Mouse (Mus musculus) lung, embryonic 14.5 days (tissue): Measurements from ENCODE around the gene Myo19. TPM values are rescaled to one million over a fixed set of nuclear protein-coding genes. Genes with fewer than 3 reads are reported as not detected.

Experiments used
- ATAC-seq: fragments of 200-750 bp; cut with Nextera tagmentation; 2 replicates; pipeline ENCODE4 v1.8.0; 2017; ENCODE audit warnings: mild to moderate bottlenecking, moderate TSS enrichment, moderate library complexity; ENCODE audit not compliant: insufficient read depth
- DNase-seq: peaks from one replicate; pipeline ENCODE4 v3.0.0-alpha.2; 2015
- H3K27ac ChIP-seq: fragments of 300-500 bp; sonication (generic); 2 replicates; pipeline ENCODE4 v1.5.1; 2014; ENCODE audit warnings: low read depth, mild to moderate bottlenecking, moderate library complexity
- H3K27me3 ChIP-seq: fragments of 300-500 bp; sonication (generic); 2 replicates; pipeline ENCODE4 v1.6.1; 2014; ENCODE audit warnings: low read length, control low read depth; ENCODE audit not compliant: insufficient read depth
- H3K36me3 ChIP-seq: fragments of 300-500 bp; sonication (generic); 2 replicates; pipeline ENCODE4 v1.6.1; 2014; ENCODE audit warnings: control low read depth; ENCODE audit not compliant: insufficient read depth
- H3K4me1 ChIP-seq: fragments of 300-500 bp; sonication (generic); 2 replicates; pipeline ENCODE4 v1.6.1; 2014; ENCODE audit warnings: antibody characterized with exemption, control low read depth; ENCODE audit not compliant: insufficient read depth
- H3K4me2 ChIP-seq: fragments of 300-500 bp; sonication (generic); 2 replicates; pipeline ENCODE4 v1.6.1; 2014; ENCODE audit warnings: mild to moderate bottlenecking
- H3K4me3 ChIP-seq: fragments of 300-500 bp; sonication (generic); 2 replicates; pipeline ENCODE4 v1.5.1; 2014; ENCODE audit warnings: low read depth, low read length
- H3K9ac ChIP-seq: fragments of 300-500 bp; sonication (generic); 2 replicates; pipeline ENCODE4 v1.6.1; 2014
- H3K9me3 ChIP-seq: fragments of 300-500 bp; sonication (generic); 2 replicates; pipeline ENCODE4 v1.6.1; 2016; ENCODE audit warnings: low read depth, low read length, control low read depth
- CTCF ChIP-seq: IDR thresholded peaks from 2 replicates; pipeline ENCODE4 v1.5.1; 2016; ENCODE audit warnings: antibody characterized with exemption, low read depth
- WGBS: fragments of 180-500 bp; shearing (Covaris S2); extraction: QIAGEN DNeasy Blood & Tissue Kit; methylation state at CpG from one replicate; pipeline ENCODE4 v1.1.7; 2014; 5-methylcytosine and 5-hydroxymethylcytosine counted together
- microRNA-seq: library from miRNA; unstranded; fragments of <30 nt; microRNA quantifications from one replicate; pipeline ENCODE4, GENCODE M21; 2016; ENCODE audit warnings: borderline number of aligned reads
- polyA plus RNA-seq: library from polyadenylated mRNA; unstranded; fragments of >200 nt; fragmentation: Nextera tagmentation; extraction: Ambion mirVana; gene quantifications from 2 replicates; pipeline ENCODE4 v1.2.1, GENCODE M21; 2014

Gene Myo19
- polyA plus RNA-seq, 1 experiment from 2014 or later, result 12.6 TPM

DNA sequence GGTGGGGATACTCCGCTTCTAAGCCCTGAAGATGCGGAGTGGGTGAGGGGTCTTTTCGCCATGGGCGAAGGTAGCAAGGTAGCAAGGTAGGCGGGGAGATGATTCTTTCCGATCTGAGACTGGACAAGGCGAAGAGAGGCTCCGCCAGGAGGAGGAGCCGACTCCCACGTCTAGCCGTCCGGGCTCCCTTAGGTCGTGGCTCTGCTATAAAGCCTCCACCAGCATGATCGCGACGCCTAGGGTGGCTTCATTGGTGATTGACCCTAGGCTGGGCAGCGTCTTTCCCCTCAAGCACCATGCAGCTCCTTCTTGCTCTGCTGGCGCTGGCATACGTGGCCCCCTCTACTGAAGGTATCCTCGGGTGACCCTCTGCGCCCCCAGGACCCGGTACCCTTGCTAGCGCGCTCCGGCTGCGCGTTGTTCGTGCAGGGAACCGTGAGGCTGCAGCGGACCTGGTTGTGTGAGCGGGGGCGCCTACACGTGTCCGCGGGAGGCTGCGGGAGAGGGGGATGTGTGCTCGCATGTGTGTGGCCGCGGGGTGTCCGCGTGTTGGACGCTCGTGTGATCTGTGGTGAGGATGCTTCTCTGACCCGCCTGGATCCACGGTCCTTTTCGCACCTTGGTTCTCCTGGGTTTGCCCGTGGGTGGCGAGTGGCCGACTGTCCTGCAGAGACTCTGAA, 77.8 kb downstream of the Myo19 start, which contains the start of gene Car4:
Car4 (plus strand) TSS at position 196 of the 680 bp plus-strand sequence.
- peak; percentile 15 for DNase-seq
- under 1% methylated on average over 49 of the region's 49 CpGs for WGBS
- no peak within 1 kb of the TSS for H3K27ac ChIP-seq

DNA sequence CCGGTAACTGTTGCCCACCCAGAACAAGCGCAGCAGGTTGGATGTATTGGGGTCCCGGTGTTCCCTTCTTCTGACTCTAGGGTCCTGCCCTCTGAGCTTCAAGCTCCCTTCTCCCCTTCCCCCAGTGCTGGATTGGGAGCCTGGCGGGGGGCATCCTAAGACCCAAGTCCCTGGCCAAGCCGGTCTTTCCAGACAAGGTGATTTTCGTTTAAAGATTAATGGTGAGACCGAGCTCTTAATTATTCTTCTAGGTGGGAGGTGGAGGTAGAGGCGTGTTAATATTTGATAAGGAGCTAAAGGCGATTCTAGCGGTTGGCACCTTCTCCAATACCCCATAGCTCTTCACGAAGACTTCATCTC, 78.3 kb downstream of the Myo19 start:
- WGBS, result 2% methylated on average over 11 of the region's 11 CpGs
- H3K4me1 ChIP-seq, result no peaks in the 10 kb centered on the region
- ATAC-seq (no peak), DNase-seq (no peak)
- no peak overlapping the region for H3K27ac ChIP-seq
- H3K4me3 ChIP-seq, result peak overlapping the region; percentile 17; the same call in 1 of the 2 replicates
- peak overlapping the region; percentile 55; the same call in 1 of the 2 replicates for H3K4me2 ChIP-seq
- no peaks in the 10 kb centered on the region for H3K9me3 ChIP-seq
- no peak for TF ChIP-seq CTCF
- H3K36me3 ChIP-seq, result no peaks in the 10 kb centered on the region
- H3K9ac ChIP-seq, result no peak overlapping the region
- H3K27me3 ChIP-seq, result peaks cover 34% of the 10 kb centered on the region

More for the DNA sequence above, 77.8 kb downstream of the Myo19 start, which contains the start of gene Car4:
- Histone ChIP-seq H3K4me3 (peak within 1 kb of the TSS; percentile 17; the same call in 1 of the 2 replicates), H3K27me3 (peaks cover 34% of the 10 kb centered on the region), H3K9ac (no peak within 1 kb of the TSS), H3K4me2 (peak within 1 kb of the TSS; percentile 55), H3K36me3 (no peaks in the 10 kb centered on the region), H3K9me3 (no peaks in the 10 kb centered on the region), H3K4me1 (no peaks in the 10 kb centered on the region)
- ATAC-seq, result no peak
- TF ChIP-seq CTCF, result no peak

DNA sequence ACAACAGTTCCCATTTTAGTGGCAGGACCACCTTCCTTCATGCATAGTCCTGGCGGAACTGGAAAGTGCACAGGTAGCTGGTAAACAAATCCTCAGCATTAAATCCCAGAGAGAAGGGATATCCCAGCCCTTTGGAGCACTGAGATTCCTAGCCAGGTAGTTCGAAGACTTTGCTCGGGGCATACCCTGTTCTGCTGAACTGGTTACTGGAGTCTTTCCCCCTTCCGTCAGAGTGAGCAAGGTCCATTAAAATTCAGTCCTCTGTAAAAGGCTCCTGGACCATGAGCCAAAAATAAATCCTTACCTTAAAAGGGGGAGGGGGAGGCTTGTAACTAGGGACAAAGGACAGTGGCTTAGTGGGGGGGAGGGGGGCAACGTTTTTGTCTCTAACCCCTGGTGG, 79.2 kb downstream of the Myo19 start:
- Histone ChIP-seq H3K9me3 (no peaks in the 10 kb centered on the region), H3K4me2 (no peak overlapping the region), H3K36me3 (no peaks in the 10 kb centered on the region), H3K4me3 (no peak overlapping the region), H3K27me3 (peaks cover 34% of the 10 kb centered on the region), H3K27ac (no peak overlapping the region), H3K9ac (no peak overlapping the region), H3K4me1 (no peaks in the 10 kb centered on the region)
- 43% methylated on average over 5 of the region's 5 CpGs for WGBS
- DNase-seq, result no peak
- ATAC-seq, result no peak
- no peak for TF ChIP-seq CTCF

DNA sequence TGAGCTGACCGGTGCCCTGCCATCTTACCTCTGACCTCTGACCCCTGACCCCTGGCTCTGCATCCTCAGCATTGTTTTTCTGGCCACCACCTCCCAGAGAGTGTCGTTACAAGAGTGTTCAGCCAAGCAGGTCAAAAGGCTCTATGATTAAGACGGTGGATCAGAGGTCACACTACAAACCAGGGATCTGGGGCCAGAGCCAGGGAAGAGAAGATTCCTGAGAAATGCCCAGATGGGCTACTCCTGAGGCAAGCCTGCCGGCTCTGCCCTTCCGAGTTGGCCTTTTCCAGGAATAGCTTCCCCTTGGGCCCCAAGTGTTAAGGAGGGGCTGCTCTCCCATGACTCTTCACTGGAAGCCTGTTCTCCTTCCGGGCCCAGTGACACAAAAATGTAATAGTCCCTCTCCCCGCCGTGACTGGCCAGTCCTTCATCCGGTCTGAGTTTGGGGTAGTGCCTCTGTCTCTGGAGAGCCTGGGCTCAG, 79.8 kb downstream of the Myo19 start:
- Histone ChIP-seq H3K27me3 (peaks cover 34% of the 10 kb centered on the region), H3K4me2 (no peak overlapping the region), H3K9me3 (no peaks in the 10 kb centered on the region), H3K4me3 (no peak overlapping the region), H3K27ac (no peak overlapping the region), H3K9ac (no peak overlapping the region), H3K4me1 (no peaks in the 10 kb centered on the region), H3K36me3 (no peaks in the 10 kb centered on the region)
- DNase-seq (peak; percentile 35), ATAC-seq (no peak)
- TF ChIP-seq CTCF, result no peak
- WGBS, result 4% methylated on average over 9 of the region's 9 CpGs

DNA sequence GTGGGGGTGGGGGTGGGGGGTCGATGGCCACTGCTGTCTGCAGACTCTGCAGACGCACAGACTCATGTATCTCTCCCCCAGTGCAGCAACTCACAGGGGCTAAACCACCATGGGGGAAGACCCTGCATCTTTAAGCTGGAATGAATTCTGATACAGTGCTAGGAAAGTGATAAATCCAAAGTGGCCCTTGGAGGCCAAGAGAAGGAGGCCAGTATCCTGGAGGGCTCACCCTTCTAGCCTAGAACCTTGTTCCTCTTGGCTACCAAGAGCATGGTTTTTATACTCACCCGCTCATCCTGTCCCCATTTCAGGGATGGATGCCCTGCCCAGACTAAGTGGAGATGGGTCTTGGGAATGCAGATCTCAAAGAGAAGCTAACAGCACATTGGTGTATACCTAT, 80.3 kb downstream of the Myo19 start:
- no peak overlapping the region for H3K4me3 ChIP-seq
- H3K4me2 ChIP-seq, result no peak overlapping the region
- peaks cover 34% of the 10 kb centered on the region for H3K27me3 ChIP-seq
- WGBS, result 42% methylated on average over 3 of the region's 3 CpGs
- DNase-seq (no peak), ATAC-seq (no peak)
- no peak overlapping the region for H3K9ac ChIP-seq
- H3K36me3 ChIP-seq, result no peaks in the 10 kb centered on the region
- no peak for TF ChIP-seq CTCF
- no peak overlapping the region for H3K27ac ChIP-seq
- H3K9me3 ChIP-seq, result no peaks in the 10 kb centered on the region
- H3K4me1 ChIP-seq, result no peaks in the 10 kb centered on the region

DNA sequence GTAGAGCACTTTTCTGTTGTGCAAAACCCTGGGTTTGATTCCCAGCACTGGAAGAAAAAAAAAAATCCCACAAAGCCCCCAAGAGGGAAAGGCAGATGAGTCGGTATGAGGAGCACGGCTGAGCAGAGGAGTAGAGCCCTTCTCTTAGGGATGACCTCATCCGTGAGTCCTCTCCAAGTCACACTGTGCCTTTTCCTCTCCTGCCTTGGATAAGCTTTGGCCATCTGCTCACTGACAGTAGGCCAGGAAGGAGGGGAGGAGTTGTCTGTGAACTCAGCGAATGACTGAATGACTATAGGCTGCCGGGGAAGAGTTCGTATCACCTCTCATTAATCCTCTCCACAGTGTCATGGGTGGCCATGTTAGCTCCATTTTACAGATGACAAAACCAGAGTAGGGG, 80.8 kb downstream of the Myo19 start:
- TF ChIP-seq CTCF, result no peak
- Histone ChIP-seq H3K4me2 (no peak overlapping the region), H3K4me1 (no peaks in the 10 kb centered on the region), H3K9ac (no peak overlapping the region), H3K27ac (no peak overlapping the region), H3K4me3 (no peak overlapping the region), H3K36me3 (no peaks in the 10 kb centered on the region), H3K9me3 (no peaks in the 10 kb centered on the region), H3K27me3 (peaks cover 34% of the 10 kb centered on the region)
- ATAC-seq (no peak), DNase-seq (no peak)
- WGBS, result 62% methylated on average over 6 of the region's 6 CpGs

Small RNA genes lying within 50 kb of the gene (microRNA-seq; reads per million reads assigned to microRNA genes)
- not detected for gene Gm23564

Other genes starting within 250 kb of the Myo19 start
- 7.6 and 12.1 TPM in 2 replicates for gene Mrm1, start 60.6 kb upstream of the Myo19 start, polyA plus RNA-seq
- 11.1 and 11.4 TPM in 2 replicates for gene Dhrs11, start 51.2 kb upstream of the Myo19 start, polyA plus RNA-seq
- 63.7 and 64.2 TPM in 2 replicates for gene Ggnbp2, start 9.3 kb upstream of the Myo19 start, polyA plus RNA-seq
- gene Pigw, start 137 bp downstream of the Myo19 start, polyA plus RNA-seq, result 1.9 and 2.9 TPM in 2 replicates
- gene Znhit3, start 36.2 kb downstream of the Myo19 start, polyA plus RNA-seq, result 57.3 and 61.4 TPM in 2 replicates
- 0.28 and 0.54 TPM in 2 replicates for gene Car4, start 77.6 kb downstream of the Myo19 start, polyA plus RNA-seq